Mouse (Mus musculus) E14TG2a.4 (cell line): ENCODE results near the gene Eipr1.

ENCODE experiments used
- H3K27me3 ChIP-seq: 2 replicates; pipeline ENCODE4 v1.6.1; 2014; ENCODE audit warnings: low read length, control low read depth; ENCODE audit not compliant: insufficient read depth
- H3K36me3 ChIP-seq: 2 replicates; pipeline ENCODE4 v1.6.1; 2014; ENCODE audit warnings: low read length, control low read depth; ENCODE audit not compliant: insufficient read depth
- H3K4me1 ChIP-seq: replicated peaks from 2 replicates; pipeline ENCODE4 v1.6.1; 2014; ENCODE audit warnings: low read depth, low read length, control low read depth
- H3K4me3 ChIP-seq: replicated peaks from 2 replicates; pipeline ENCODE4 v1.5.1; 2014; ENCODE audit warnings: mild to moderate bottlenecking, low read length
- H3K9me3 ChIP-seq: 2 replicates; pipeline ENCODE4 v1.6.1; 2014; ENCODE audit warnings: low read length, control low read depth
- CTCF ChIP-seq: conservative IDR thresholded peaks from 2 replicates; pipeline ENCODE4 v1.5.1; 2014; ENCODE audit warnings: low read length
- NANOG ChIP-seq: IDR thresholded peaks from 2 replicates; pipeline ENCODE4 v1.6.1; 2014; ENCODE audit warnings: borderline replicate concordance, low read length, mixed read lengths
- POU5F1 ChIP-seq: IDR thresholded peaks from 2 replicates; pipeline ENCODE4 v1.6.1; 2014; ENCODE audit warnings: low read length, borderline replicate concordance

Gene Eipr1

DNA sequence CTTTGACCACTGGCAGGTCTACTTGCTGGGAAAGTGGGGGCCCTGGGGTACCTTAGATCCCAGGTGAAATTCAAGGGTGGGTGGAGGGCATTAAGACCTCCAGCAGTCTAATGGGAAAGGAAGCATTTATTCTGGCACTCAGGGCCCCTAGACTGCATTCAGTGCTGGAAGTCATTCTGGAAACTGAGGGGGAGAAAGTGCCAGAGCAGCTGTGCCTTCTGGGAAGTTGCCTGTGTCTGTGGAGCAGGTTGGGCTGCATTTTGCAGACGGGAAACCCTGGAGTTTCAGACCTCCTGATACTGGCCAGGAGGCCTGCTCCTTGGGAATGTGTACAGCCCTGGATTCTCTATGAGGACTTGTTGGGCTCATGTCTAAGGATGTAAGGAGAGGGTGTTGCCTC is 114.5 kb downstream of the Eipr1 start:
- Histone ChIP-seq H3K36me3 (peaks cover 81% of the 10 kb centered on the region), H3K4me3 (no peak overlapping the region), H3K27me3 (no peaks in the 10 kb centered on the region), H3K9me3 (no peaks in the 10 kb centered on the region), H3K4me1 (peaks cover 18% of the 10 kb centered on the region)
- TF ChIP-seq POU5F1 (no peak), NANOG (no peak)

DNA sequence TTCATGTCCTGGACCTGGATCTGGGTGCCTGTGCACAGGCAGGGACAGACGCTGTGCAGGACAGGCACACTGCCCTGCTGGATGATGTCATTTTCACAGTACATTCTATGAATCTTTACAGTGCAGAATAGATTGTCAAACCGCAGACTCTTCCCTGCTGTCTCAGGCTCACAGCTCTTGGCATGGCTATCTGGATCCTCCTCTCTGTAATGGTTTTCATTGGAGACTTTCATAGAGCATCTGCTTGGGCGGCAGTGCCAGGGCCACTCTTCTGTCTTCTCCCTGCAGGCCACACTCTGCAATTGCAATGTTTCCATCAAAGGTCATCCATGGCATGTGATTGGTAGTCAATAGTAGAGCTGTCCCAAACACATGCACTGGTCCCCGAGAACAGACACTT is 117.2 kb downstream of the Eipr1 start:
- TF ChIP-seq POU5F1, result no peak
- TF ChIP-seq CTCF, result no peak
- no peak for TF ChIP-seq NANOG
- H3K9me3 ChIP-seq, result no peaks in the 10 kb centered on the region

DNA sequence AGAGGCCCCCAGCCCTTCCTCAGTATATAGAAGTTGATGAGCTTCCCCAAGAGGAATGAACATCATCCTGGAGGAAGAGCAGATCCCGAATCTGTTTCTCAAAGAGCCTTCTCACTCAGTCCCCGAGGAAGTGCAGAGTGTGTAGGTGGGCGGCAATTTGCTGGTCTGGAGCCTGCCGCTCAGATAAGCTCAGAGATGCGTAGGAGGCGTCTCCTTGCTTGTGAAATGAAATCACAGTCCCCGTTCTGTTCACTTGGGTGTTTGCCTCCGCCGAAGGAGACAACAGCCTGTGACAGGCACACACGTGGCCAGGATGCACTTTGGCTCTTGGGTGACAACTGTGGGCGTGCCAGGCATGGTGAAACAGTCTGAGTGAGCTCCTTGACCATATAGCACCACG is 120.7 kb downstream of the Eipr1 start:
- TF ChIP-seq CTCF (no peak), NANOG (no peak), POU5F1 (no peak)
- Histone ChIP-seq H3K27me3 (no peaks in the 10 kb centered on the region), H3K36me3 (peaks cover 32% of the 10 kb centered on the region), H3K4me1 (no peaks in the 10 kb centered on the region), H3K4me3 (no peak overlapping the region), H3K9me3 (no peaks in the 10 kb centered on the region)

More for the DNA sequence above, 117.2 kb downstream of the Eipr1 start:
- H3K4me1 ChIP-seq, result peaks cover 18% of the 10 kb centered on the region
- peaks cover 67% of the 10 kb centered on the region for H3K36me3 ChIP-seq
- H3K4me3 ChIP-seq, result no peak overlapping the region
- H3K27me3 ChIP-seq, result no peaks in the 10 kb centered on the region

DNA sequence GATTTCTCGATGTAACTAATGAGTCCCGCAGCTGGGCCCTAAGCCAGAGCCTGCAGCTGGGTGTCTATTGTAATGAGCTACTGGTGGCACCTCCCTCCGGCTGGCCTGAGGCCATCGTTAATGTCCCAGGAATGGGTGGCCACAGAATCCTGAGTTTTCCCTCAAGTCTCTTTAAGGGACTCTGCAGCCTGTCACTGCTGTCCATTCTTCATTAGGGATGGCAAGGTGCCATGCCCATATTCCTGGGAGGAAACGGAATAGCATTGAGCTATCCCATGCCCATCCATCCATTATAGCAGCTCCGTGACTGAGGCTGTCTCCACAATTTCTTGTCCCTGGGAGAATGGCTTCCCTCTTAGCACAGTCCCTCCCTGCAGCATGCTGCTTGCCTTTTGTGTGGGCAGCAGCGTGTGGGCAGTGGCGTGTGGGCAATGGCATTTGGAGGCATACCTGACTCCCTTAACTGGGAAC is 123.2 kb downstream of the Eipr1 start:
- H3K36me3 ChIP-seq, result peaks cover 9% of the 10 kb centered on the region
- no peak for TF ChIP-seq CTCF
- TF ChIP-seq NANOG, result no peak
- no peak for TF ChIP-seq POU5F1
- H3K4me3 ChIP-seq, result no peak overlapping the region
- H3K27me3 ChIP-seq, result no peaks in the 10 kb centered on the region
- H3K4me1 ChIP-seq, result no peaks in the 10 kb centered on the region
- H3K9me3 ChIP-seq, result no peaks in the 10 kb centered on the region

DNA sequence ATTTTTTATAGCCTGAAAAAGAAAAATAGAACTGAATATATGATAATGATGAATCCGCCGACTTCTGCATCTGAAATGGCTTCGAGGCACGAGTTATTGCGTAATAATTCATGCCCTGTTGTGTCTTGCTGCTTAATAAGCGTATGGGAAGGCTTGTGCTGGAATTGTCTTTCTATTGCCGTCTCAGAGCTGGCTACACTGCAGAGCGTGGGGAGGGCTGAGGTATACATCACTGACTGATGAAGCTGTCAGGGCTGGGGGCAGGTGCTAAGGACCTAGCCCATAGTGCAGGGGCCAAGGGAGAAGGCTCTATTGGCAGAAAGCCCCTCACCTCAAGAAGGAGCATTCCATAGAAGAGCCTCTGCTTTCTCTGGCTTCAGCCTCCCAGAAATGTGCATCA is 123.9 kb downstream of the Eipr1 start:
- no peak overlapping the region for H3K4me3 ChIP-seq
- no peaks in the 10 kb centered on the region for H3K27me3 ChIP-seq
- H3K9me3 ChIP-seq, result no peaks in the 10 kb centered on the region
- peaks cover 3% of the 10 kb centered on the region; the same call in 1 of the 2 replicates for H3K36me3 ChIP-seq
- H3K4me1 ChIP-seq, result no peaks in the 10 kb centered on the region
- no peak for TF ChIP-seq POU5F1
- TF ChIP-seq CTCF, result no peak
- TF ChIP-seq NANOG, result no peak

DNA sequence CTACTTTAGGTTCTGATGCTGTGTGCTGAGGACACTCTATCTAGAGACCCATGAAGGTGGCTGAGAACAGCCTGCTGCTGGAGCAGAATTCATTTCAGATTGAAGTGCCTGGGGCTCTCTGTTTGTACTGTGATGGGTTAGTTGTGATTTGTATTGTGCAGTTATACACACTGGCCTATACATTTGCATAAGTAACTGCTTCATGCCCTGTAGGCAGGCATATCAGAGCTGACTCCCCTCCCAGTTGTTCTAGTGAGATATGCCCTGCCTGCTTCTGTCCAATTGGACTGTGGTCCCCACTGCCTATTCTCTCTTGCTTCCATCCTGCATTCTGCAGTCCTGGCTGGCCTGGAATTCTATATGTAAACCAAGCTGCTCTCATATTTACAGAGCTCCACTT is 128.9 kb downstream of the Eipr1 start:
- H3K9me3 ChIP-seq, result no peaks in the 10 kb centered on the region
- no peak overlapping the region for H3K4me3 ChIP-seq
- H3K27me3 ChIP-seq, result no peaks in the 10 kb centered on the region
- H3K4me1 ChIP-seq, result no peaks in the 10 kb centered on the region
- no peaks in the 10 kb centered on the region for H3K36me3 ChIP-seq
- TF ChIP-seq NANOG (no peak), POU5F1 (no peak), CTCF (no peak)

DNA sequence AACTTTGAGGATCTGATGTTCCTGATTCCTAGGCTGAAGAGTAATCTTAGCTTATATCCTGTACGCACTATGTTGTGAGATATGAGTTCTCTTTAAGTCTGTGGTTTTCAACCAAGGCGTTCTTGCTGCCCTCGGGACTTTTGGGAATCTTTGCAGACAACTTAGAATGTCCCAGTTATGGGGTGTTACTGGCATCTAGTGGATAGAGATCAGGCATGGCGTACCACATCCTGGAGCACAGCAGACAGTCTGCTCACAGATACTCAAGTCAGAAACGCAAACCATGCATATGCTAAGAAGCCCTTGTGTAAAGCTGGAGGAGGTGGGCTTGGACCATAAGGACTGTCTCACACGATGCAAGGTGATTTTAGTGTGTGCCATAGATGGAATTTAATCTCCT is 136.1 kb downstream of the Eipr1 start:
- H3K36me3 ChIP-seq, result no peaks in the 10 kb centered on the region
- TF ChIP-seq NANOG (no peak), CTCF (no peak), POU5F1 (no peak)
- no peaks in the 10 kb centered on the region for H3K4me1 ChIP-seq
- no peak overlapping the region for H3K4me3 ChIP-seq
- H3K9me3 ChIP-seq, result no peaks in the 10 kb centered on the region
- H3K27me3 ChIP-seq, result no peaks in the 10 kb centered on the region

DNA sequence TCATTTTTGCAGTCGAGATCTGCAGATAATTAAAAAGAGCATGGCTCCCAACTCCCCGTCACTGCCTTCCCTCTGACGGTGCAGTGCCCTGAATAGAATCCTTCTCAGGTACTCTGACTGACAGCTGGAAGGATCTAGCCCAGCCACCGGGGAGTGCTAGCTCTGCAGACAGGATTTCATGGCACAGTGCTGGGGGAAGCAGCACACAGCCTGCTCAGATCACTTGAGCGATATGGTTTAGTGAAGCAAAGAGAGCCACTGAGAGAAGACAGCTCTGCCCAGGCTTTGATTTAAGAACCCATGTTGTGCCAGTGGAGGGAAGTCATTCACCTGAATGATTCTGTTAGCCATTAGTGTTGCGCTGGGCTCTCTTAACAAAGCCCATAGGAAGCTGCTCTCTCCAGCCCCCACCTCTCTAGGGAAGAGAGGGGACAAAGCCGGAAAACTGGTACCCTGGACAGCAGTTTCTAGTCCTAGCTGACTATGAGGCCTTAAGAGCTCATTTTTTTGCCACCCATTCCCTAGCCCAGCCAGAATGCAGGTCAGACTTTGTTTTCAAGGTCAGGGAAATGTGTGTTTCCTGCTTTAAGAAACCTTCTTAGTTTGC is 137.6 kb downstream of the Eipr1 start:
- Histone ChIP-seq H3K9me3 (no peaks in the 10 kb centered on the region), H3K4me1 (no peaks in the 10 kb centered on the region), H3K36me3 (no peaks in the 10 kb centered on the region), H3K4me3 (no peak overlapping the region), H3K27me3 (no peaks in the 10 kb centered on the region)
- TF ChIP-seq CTCF (no peak), NANOG (no peak), POU5F1 (no peak)

DNA sequence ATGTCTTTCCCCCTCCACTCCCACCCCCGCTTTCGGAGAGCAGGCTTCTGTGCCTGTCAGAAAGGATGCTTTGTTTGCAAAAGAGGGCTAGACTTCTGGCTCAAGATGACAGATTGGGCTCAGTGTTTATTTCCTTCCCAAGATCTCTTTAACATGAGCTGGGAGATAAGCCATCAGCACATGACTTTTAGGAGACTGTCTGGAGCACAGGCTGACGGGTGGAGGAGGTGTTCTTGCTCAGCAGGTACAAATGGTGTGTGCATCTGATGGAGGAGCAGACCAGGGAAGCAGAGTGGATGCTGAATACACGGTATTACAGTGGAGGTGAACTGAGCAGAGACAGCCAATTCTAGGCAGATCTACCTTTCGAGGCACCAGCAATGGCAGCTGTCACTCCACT is 139.9 kb downstream of the Eipr1 start:
- H3K4me1 ChIP-seq, result no peaks in the 10 kb centered on the region

More for the DNA sequence above, 139.9 kb downstream of the Eipr1 start:
- Histone ChIP-seq H3K27me3 (no peaks in the 10 kb centered on the region), H3K9me3 (no peaks in the 10 kb centered on the region), H3K36me3 (no peaks in the 10 kb centered on the region), H3K4me3 (no peak overlapping the region)
- TF ChIP-seq POU5F1, result no peak
- TF ChIP-seq CTCF, result no peak
- TF ChIP-seq NANOG, result no peak
